Mouse (Mus musculus) stomach, embryonic 15.5 days (tissue): ENCODE results near the gene 4930583I09Rik. TPM values are rescaled to one million over a fixed set of nuclear protein-coding genes. Genes with fewer than 3 reads are reported as not detected.

Source experiments
- ATAC-seq: fragments of 200-750 bp; cut with Nextera tagmentation; 2 replicates; pipeline ENCODE4 v1.8.0; 2017; ENCODE audit warnings: low read depth, moderate number of reproducible peaks, moderate TSS enrichment; ENCODE audit not compliant: insufficient read depth, low FRiP score
- H3K27ac ChIP-seq: fragments of 300-500 bp; sonication (generic); 2 replicates; pipeline ENCODE4 v1.5.1; 2015; ENCODE audit warnings: mild to moderate bottlenecking, inconsistent platforms
- H3K27me3 ChIP-seq: fragments of 300-500 bp; sonication (generic); replicated peaks from 2 replicates; pipeline ENCODE4 v1.6.1; 2015; ENCODE audit warnings: inconsistent platforms
- H3K36me3 ChIP-seq: fragments of 300-500 bp; sonication (generic); 2 replicates; pipeline ENCODE4 v1.6.1; 2015; ENCODE audit warnings: inconsistent platforms
- H3K4me1 ChIP-seq: fragments of 300-500 bp; sonication (generic); 2 replicates; pipeline ENCODE4 v1.6.1; 2015; ENCODE audit warnings: inconsistent platforms
- H3K4me2 ChIP-seq: fragments of 300-500 bp; sonication (generic); 2 replicates; pipeline ENCODE4 v1.6.1; 2015; ENCODE audit warnings: mild to moderate bottlenecking, inconsistent platforms
- H3K4me3 ChIP-seq: fragments of 300-500 bp; sonication (generic); replicated peaks from 2 replicates; pipeline ENCODE4 v1.5.1; 2015; ENCODE audit warnings: inconsistent platforms
- H3K9ac ChIP-seq: fragments of 300-500 bp; sonication (generic); 2 replicates; pipeline ENCODE4 v1.6.1; 2015; ENCODE audit warnings: inconsistent platforms
- H3K9me3 ChIP-seq: fragments of 300-500 bp; sonication (generic); 2 replicates; pipeline ENCODE4 v1.6.1; 2016; ENCODE audit warnings: inconsistent platforms
- WGBS: fragments of 180-500 bp; shearing (Covaris S2); methylation state at CpG from one replicate; pipeline ENCODE4 v1.1.7; 2015; 5-methylcytosine and 5-hydroxymethylcytosine counted together
- polyA plus RNA-seq: library from polyadenylated mRNA; unstranded; fragments of >200 nt; fragmentation: Nextera tagmentation; extraction: Ambion mirVana; gene quantifications from 2 replicates; pipeline ENCODE4 v1.2.1, GENCODE M21; 2015

The 4930583I09Rik gene
- not detected in 2 replicates for polyA plus RNA-seq

DNA sequence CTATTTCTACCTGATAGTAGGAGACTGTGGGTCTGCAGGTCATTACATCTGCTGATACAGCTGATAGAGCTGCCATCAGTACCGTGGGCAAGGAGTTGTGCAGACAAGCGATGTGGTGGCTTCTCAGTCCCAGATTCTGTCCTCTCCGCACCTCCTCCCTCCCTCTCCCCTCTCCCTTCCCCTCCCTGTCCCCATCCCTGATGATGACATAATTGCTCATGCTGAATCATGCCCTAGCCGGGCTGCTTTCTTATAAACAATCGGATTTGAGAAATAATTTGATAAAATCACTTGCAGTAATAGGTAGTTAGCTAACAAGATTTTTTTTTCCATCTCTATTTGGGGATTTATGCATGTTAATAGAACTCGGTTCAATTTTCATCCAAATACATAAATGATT, at the start of gene 4930583I09Rik:
Gene 4930583I09Rik (minus strand): TSS at position 144 of the 400 bp plus-strand sequence.
- Histone ChIP-seq H3K9ac (no peak within 1 kb of the TSS), H3K4me3 (no peak within 1 kb of the TSS), H3K4me1 (no peaks in the 10 kb centered on the region), H3K9me3 (no peaks in the 10 kb centered on the region), H3K36me3 (no peaks in the 10 kb centered on the region), H3K27me3 (no peaks in the 10 kb centered on the region), H3K27ac (no peak within 1 kb of the TSS), H3K4me2 (no peak within 1 kb of the TSS)
- 61% methylated on average over 6 of the region's 6 CpGs for WGBS
- no peak for ATAC-seq

DNA sequence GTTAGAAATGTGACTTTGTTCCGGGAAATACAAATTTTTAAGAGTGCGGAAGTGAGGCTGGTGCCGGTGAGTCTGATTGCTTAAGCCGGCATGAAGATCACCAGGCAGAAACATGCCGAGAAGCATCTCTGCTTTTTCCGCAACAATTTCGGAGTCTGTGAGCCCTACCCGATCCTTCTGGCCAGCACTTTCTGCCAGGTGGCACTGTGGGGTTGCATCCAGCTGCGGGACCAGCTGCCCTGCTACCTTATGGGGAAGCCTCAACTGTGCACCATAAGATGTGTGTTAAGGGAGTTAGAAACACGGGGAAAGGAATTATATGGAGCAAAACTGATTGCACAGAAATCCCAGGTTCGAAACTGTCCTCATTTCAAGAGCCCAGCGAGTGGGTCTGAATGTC, 40.2 kb upstream of the 4930583I09Rik start:
- Histone ChIP-seq H3K27ac (no peak overlapping the region), H3K27me3 (no peaks in the 10 kb centered on the region), H3K4me3 (no peak overlapping the region), H3K4me1 (no peaks in the 10 kb centered on the region), H3K9me3 (no peaks in the 10 kb centered on the region), H3K4me2 (no peak overlapping the region), H3K36me3 (no peaks in the 10 kb centered on the region), H3K9ac (no peak overlapping the region)
- no peak for ATAC-seq
- WGBS = 82% methylated on average over 12 of the region's 12 CpGs

DNA sequence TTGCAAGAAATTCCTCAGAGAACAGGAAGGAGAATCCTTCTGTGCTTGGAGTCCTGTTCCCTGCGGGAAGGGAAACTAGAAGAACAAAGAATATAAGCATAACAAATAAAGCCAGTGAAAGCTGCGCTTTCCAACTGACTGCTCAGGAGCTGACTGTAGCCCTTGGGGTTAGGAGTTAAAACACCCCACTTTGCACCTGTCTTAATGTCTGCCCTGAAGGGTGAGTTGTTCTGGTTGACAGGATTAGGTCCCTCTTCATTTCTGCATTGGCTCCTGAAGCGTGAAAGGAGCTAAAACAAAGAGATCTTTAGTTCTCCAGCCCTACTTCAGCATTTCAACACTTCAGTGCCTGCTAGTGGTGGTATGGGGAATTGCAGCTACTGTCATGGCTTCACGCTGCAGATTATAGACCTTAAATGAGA, 37.8 kb upstream of the 4930583I09Rik start:
- WGBS = 47% methylated on average over 4 of the region's 4 CpGs
- Histone ChIP-seq H3K27me3 (no peaks in the 10 kb centered on the region), H3K36me3 (no peaks in the 10 kb centered on the region), H3K4me1 (no peaks in the 10 kb centered on the region), H3K27ac (no peak overlapping the region), H3K4me3 (no peak overlapping the region), H3K9ac (no peak overlapping the region), H3K4me2 (no peak overlapping the region), H3K9me3 (no peaks in the 10 kb centered on the region)
- no peak for ATAC-seq

DNA sequence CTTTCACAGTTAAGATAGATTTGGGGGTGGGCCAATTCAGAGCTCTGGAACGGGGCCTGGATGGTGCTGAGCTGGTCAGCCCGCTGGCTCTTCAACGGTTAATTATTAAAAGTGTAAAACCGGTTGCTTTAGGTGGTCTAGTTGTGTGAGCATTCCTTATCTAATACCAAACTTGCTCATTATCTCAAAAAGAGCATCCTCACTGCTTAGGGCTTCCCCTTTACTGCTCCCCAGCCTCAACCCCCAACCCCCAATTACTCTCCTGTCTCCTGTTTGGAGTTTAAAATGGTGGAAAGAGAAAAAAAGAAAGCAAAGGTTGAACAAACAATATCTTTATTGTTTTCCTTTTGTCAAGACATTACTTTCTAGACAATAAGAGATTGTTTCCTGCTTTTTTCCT, 27.9 kb upstream of the 4930583I09Rik start:
- Histone ChIP-seq H3K4me1 (no peaks in the 10 kb centered on the region), H3K9me3 (no peaks in the 10 kb centered on the region), H3K36me3 (no peaks in the 10 kb centered on the region), H3K27ac (no peak overlapping the region), H3K4me2 (no peak overlapping the region), H3K27me3 (no peaks in the 10 kb centered on the region), H3K9ac (no peak overlapping the region), H3K4me3 (no peak overlapping the region)
- WGBS = 59% methylated on average over 4 of the region's 4 CpGs
- ATAC-seq = no peak

DNA sequence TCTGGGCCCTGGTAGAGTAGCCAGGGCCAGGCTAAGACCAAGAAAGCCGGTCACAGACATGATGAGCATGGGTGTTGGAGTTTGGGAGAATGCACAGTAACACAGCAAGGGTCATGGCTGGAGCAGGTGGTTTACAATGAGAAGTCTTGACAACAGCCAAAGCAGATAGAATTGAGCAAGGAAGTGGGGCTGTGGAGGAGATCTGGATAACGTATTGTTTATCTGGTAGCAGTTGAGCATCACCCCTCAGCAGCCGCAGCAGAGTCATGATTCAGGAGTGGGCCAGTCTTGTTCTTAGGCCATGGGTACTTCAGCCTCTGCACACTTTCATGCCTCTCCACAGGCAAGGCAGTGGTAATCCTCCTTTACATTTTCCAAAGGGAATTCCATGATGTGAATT, 25.1 kb upstream of the 4930583I09Rik start:
- WGBS = 66% methylated on average over 3 of the region's 3 CpGs
- Histone ChIP-seq H3K36me3 (no peaks in the 10 kb centered on the region), H3K4me3 (no peak overlapping the region), H3K27ac (no peak overlapping the region), H3K4me2 (no peak overlapping the region), H3K9ac (no peak overlapping the region), H3K4me1 (no peaks in the 10 kb centered on the region), H3K9me3 (no peaks in the 10 kb centered on the region), H3K27me3 (no peaks in the 10 kb centered on the region)
- no peak for ATAC-seq

DNA sequence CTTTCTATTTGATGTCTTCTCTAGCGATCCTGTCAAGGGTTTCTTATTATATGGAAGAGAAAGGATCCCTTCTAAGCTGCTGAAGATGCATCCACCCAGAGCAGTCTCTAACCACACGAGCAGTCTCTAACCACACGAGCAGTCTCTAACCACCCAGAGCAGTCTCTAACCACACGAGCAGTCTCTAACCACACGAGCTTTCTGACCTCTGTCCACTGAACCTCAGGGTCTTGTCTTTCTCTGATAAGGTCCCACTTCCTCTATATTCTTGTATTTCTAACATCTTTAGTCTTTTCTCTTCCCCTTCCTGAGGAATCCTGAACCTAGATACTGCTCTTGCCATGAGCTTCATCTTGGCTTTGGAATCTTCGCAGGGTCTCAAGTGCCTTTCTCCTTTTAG, 23.0 kb upstream of the 4930583I09Rik start:
- H3K27ac ChIP-seq = no peak overlapping the region
- H3K4me2 ChIP-seq = no peak overlapping the region
- H3K4me3 ChIP-seq = no peak overlapping the region
- H3K9me3 ChIP-seq = no peaks in the 10 kb centered on the region
- 76% methylated on average over 6 of the region's 6 CpGs for WGBS
- no peaks in the 10 kb centered on the region for H3K36me3 ChIP-seq
- no peak overlapping the region for H3K9ac ChIP-seq
- no peaks in the 10 kb centered on the region for H3K27me3 ChIP-seq
- no peak for ATAC-seq
- H3K4me1 ChIP-seq = no peaks in the 10 kb centered on the region

DNA sequence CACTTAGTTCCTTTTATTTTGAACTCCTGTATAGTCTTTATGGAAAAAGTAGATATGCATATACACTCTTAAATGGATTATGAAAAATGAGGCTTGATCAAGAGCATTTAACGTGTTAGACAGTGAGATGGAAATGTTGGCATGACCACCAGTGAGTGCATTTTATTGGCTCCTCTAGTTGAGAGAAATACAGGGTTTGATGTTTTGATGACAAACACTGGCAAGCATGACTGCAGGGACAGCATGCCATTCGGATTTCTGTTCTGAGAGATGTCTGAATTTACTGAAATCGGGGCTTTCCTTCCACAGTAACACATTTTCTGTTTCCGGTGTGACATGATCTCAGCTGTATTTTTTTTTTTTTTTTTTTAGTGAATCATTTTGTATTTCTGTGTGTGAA, 12.2 kb upstream of the 4930583I09Rik start:
- no peak overlapping the region for H3K9ac ChIP-seq
- H3K4me2 ChIP-seq = no peak overlapping the region
- no peak for ATAC-seq
- H3K36me3 ChIP-seq = no peaks in the 10 kb centered on the region
- H3K27me3 ChIP-seq = no peaks in the 10 kb centered on the region
- no peak overlapping the region for H3K4me3 ChIP-seq
- 83% methylated on average over 4 of the region's 4 CpGs for WGBS
- H3K4me1 ChIP-seq = no peaks in the 10 kb centered on the region
- no peaks in the 10 kb centered on the region for H3K9me3 ChIP-seq
- H3K27ac ChIP-seq = no peak overlapping the region

DNA sequence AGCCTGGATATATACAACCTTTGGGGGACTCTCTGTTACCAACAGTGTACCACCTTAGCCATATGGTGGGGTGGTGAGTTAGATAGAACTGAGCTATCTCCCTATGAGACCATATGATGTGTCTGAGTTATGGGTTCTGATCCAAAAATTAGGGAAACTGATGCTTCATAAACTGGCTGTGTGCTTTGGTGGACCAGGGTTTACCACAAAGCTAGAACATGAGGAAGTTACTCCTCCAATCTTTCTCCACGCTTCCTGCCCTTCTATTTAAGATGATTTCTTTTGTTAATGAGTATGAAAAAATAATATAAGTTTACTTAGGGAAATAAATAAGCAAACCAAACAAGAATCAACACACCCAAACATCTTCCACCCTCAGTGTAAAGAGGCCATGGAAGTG, 10.8 kb upstream of the 4930583I09Rik start:
- 83% methylated on average over 1 of the region's 1 CpGs for WGBS
- no peak overlapping the region for H3K4me3 ChIP-seq
- ATAC-seq = no peak

DNA sequence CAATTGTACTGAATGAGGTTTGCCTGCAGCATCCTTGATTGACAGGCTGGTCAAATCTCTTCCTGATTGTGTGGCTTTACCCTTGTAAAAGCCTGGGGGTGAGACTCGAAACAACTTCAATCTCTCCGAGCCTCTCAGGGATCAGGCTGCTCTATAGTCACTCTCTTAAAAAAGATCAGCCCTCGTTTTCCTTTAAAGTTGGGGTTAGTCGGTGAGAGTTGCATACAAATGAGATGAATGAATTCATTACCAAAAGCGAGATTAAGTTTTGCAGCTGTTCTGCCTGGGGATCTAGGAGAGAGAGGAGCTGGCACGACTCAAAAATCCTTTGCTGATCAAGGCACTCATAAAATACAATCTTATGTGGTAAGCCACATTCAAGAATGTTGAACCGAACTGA, 1.0 kb upstream of the 4930583I09Rik start:
- Histone ChIP-seq H3K9ac (no peak overlapping the region), H3K4me3 (no peak overlapping the region), H3K36me3 (no peaks in the 10 kb centered on the region), H3K27me3 (no peaks in the 10 kb centered on the region), H3K9me3 (no peaks in the 10 kb centered on the region), H3K4me2 (no peak overlapping the region), H3K27ac (no peak overlapping the region), H3K4me1 (no peaks in the 10 kb centered on the region)
- 33% methylated on average over 7 of the region's 7 CpGs for WGBS
- ATAC-seq = no peak

More for the DNA sequence above, 10.8 kb upstream of the 4930583I09Rik start:
- Histone ChIP-seq H3K9ac (no peak overlapping the region), H3K9me3 (no peaks in the 10 kb centered on the region), H3K36me3 (no peaks in the 10 kb centered on the region), H3K4me1 (no peaks in the 10 kb centered on the region), H3K4me2 (no peak overlapping the region), H3K27ac (no peak overlapping the region), H3K27me3 (no peaks in the 10 kb centered on the region)

DNA sequence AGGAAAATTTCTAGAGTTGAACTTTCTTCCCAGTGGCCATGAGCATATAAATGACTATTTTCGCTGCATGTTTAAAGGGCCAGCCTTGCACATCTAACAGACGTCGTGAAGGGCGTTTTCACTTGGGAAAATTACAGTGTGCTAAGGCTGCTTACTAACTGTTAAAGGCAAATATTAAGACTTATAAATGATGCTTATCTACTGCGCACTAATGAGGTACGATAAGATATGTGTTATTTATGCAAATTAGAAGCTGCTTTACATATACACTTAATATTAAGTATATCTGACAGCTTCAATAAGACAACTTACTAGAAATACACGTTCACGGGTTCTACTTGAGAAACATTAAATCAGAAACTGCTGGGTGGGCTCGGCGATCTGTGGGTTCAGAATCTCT, 481 bp upstream of the 4930583I09Rik start:
- 83% methylated on average over 10 of the region's 10 CpGs for WGBS
- Histone ChIP-seq H3K4me2 (no peak overlapping the region), H3K4me3 (no peak overlapping the region), H3K4me1 (no peaks in the 10 kb centered on the region), H3K27me3 (no peaks in the 10 kb centered on the region), H3K36me3 (no peaks in the 10 kb centered on the region), H3K9ac (no peak overlapping the region), H3K27ac (no peak overlapping the region), H3K9me3 (no peaks in the 10 kb centered on the region)
- ATAC-seq = no peak

DNA sequence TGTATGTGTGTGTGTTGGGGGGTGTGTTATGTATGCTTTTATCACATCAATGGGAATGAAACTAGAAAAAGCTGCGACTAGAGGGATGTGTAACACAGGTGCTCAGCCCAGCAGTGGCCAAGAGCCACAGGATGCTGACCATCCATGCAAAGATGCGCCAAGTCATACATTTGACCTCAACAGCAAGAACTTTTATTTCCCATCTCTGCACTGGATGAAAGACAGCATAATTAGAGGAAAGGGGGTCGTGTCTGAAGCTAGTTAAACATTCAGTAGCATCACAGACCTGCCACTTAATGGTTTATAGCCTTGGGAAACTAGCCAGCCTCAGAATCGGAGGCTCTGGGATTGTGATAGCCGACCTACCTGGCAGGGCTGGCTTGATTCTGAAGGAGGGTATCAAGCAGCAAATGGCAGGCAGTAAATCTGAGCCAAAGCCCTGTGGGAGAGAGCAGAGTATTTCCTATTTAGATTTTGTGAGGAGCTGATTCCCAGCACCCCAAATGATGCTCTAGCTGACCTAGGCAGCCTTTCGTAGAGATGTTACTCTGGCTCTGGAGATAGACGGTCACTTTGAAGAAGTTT, 1.9 kb downstream of the 4930583I09Rik start:
- no peaks in the 10 kb centered on the region for H3K36me3 ChIP-seq
- no peak overlapping the region for H3K4me2 ChIP-seq
- H3K27ac ChIP-seq = no peak overlapping the region
- no peaks in the 10 kb centered on the region for H3K9me3 ChIP-seq
- H3K27me3 ChIP-seq = no peaks in the 10 kb centered on the region
- no peak overlapping the region for H3K9ac ChIP-seq
- H3K4me3 ChIP-seq = no peak overlapping the region
- no peak for ATAC-seq
- no peaks in the 10 kb centered on the region for H3K4me1 ChIP-seq
- WGBS = 81% methylated on average over 7 of the region's 7 CpGs

DNA sequence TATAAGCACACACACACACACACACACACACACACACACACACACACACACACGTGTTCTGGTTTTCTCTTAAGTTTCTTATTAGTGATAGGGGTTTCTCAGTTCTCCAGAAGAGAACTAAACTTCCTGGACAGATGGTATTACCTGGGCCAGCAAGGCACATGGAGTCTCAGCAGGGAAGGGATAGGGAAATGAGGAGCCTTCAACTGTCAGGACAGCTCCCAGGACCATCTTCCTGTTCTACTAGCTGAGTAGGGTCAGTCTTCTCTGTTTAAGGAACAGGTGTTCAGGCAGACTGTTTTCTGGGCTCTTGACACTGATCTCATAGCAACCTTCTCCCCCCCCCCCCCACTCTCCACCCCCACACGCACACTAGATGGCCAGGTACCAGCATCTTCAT, 2.8 kb downstream of the 4930583I09Rik start:
- WGBS = 84% methylated on average over 2 of the region's 2 CpGs
- no peak overlapping the region for H3K4me2 ChIP-seq

DNA sequence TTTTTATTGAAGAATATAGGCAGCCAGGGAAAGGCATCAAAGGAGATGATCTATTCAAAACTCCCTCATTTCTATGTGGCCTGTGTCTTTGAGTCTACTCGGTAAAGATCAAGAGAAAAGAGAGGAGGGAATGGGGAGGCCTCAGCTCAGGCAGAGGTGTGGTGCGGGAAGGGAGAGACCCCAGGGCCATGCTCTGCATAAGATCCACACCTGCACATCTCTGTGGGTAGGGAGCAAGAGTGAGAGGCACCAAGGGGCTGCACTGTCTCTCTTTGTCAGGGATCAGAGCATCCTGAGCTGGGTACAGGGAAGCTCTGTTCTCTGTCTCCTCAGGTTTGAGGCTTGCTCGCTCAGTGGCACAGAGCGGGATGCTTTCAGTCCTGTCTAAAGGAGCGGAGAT, 8.4 kb downstream of the 4930583I09Rik start:
- H3K27ac ChIP-seq = no peak overlapping the region
- no peaks in the 10 kb centered on the region for H3K9me3 ChIP-seq
- ATAC-seq = no peak
- no peak overlapping the region for H3K4me3 ChIP-seq
- H3K36me3 ChIP-seq = no peaks in the 10 kb centered on the region
- H3K4me2 ChIP-seq = no peak overlapping the region
- no peaks in the 10 kb centered on the region for H3K4me1 ChIP-seq
- WGBS = 90% methylated on average over 5 of the region's 5 CpGs
- no peak overlapping the region for H3K9ac ChIP-seq
- H3K27me3 ChIP-seq = no peaks in the 10 kb centered on the region

More for the DNA sequence above, 2.8 kb downstream of the 4930583I09Rik start:
- Histone ChIP-seq H3K27me3 (no peaks in the 10 kb centered on the region), H3K9ac (no peak overlapping the region), H3K27ac (no peak overlapping the region), H3K4me1 (no peaks in the 10 kb centered on the region), H3K9me3 (no peaks in the 10 kb centered on the region), H3K36me3 (no peaks in the 10 kb centered on the region), H3K4me3 (no peak overlapping the region)
- no peak for ATAC-seq
